Mouse (Mus musculus) heart, adult 9 months (tissue): ENCODE results near the gene Pid1.

ENCODE experiments used
- DNase-seq, 2 experiments: peaks; one replicate each; pipeline ENCODE4 v3.0.0; 2022; ENCODE audit warnings: low spot score in 2 of 2

Gene Pid1

DNA sequence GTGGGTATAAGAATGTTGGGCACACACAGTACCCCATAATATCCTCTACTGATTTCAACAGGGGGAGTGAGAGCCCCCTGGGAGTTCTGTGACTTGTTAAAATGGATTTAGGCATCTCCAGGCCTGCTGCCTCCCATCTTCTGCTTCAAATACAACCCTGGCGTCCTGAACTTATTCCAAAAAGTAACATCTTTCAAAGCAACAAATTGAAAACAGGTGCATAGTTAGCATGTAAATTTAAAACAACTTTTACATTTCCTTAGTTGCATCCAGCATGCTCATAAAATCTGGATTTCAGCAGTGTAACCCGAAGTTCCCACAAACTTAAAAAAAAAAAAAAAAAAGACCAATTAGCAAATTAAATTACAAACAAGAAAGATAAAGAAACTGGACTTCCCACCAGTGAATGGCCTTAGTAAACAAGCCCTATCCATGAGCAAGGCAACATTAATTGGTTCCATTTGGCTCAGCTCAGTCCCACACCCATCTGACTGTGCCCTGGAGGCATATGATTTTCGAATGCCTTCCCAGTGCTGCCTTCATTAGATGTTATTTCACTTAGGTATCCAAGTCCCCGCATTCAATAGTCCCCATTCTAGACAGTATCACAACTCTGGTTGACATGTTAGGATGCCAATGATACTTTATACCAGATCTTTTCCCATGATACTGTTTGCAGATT, 177.1 kb downstream of the Pid1 start:
- no peak for DNase-seq

- DNase-seq = no peak
These were observed 186.3 kb downstream of the Pid1 start for GRCm38 (mm10) chr1:84177696-84178095.

DNA sequence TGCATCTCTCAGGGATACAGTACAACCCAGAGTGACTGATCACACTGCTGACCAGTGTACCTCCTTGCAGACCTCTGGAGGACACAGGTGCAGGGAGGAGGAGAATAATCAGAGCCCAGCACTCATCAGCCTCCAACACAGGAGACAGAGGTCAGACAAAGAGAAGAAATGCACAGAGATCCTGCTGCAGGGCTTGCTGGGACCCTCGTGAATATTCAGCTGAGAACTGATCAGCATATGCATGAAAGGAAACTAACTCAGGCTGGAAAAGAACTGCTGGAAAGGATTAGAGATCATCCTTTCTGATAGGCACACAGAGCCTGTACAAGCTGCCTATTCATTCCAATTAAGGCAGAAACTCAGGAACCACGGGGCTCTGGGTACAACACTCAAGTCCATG, 186.9 kb downstream of the Pid1 start:
- DNase-seq = no peak

DNA sequence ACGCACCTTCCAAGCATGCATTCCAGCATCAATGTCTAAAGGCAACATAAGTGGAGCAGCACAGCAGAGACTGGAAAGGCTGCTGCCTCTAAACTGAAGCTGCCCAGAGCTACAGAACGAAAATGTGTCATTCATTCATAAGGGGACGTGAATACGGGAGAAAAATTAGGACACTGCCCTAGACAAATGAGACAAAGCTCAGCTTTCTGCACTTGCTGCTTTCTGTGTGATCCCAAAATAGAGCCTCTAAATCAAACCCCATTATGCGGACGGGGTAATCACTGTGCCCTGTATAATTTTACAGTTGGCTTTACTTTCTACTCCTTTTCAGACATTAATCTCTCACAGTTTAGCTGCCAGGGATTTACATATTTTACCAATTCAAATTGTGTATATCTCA, 191.0 kb downstream of the Pid1 start:
- DNase-seq = no peak

GRCm38 (mm10) chr1:84157790-84158189, 206.2 kb downstream of the Pid1 start:
- no peak for DNase-seq

DNA sequence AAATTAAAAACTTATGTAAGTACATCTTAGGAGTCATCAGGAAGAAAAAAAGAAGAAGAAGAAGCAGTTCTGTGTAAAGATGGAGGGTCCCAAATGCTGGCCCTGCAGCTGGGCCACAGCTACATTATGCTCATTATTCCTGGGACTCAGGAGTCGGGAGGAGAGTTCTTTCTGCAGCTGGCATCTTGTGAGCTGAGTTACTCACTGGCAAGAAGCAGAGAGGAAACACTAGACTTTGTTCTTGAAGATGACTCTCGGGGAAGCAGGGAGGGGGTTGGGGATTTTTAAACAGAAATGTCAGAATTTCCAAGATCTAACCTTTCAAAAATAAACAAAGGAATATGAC, 208.4 kb downstream of the Pid1 start:
- DNase-seq = no peak

DNA sequence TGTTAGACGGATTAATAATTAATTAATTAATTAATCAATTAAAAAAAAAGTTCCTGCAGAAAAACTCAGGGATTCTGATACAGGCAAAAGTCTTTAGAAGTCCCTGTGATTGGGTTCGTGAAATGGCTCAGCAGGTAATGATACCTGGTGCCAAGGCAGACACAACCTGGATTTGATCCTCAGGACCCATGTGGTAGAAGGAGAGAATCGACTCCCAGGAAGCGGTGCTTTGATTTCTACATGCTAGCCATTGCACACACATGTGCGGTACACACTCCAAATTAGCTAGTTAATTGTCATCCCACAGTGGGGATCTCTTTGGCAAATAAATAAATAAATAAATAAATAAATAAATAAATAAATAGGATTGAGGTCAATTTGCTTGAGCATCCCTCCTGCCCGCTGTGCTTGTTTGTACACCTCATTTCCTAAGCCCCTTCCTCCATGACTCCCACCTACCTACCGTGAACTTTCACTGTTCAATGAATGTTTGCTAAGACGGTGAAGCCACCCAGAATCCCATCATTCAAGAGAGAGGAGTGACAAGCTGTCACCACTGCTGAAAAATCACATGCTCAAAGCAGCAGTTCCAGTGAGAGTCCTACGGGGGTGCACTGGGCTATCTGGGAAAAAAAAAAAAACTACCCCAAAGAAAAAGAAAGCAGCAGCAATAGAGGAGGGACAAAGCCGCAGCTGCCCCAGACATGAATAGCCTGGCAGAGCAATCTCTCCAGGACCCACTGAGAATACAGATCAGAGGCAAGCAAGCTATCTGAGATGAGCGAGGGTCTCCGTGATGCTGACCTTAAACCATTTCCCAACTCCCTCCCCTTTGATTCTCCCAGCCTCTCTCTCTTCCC, 209.0 kb downstream of the Pid1 start:
- DNase-seq = no peak

GRCm38 (mm10) chr1:84153943-84154342, 210.0 kb downstream of the Pid1 start:
- DNase-seq = no peak

- DNase-seq = no peak
These were observed 222.4 kb downstream of the Pid1 start for GRCm38 (mm10) chr1:84141561-84141960.

DNA sequence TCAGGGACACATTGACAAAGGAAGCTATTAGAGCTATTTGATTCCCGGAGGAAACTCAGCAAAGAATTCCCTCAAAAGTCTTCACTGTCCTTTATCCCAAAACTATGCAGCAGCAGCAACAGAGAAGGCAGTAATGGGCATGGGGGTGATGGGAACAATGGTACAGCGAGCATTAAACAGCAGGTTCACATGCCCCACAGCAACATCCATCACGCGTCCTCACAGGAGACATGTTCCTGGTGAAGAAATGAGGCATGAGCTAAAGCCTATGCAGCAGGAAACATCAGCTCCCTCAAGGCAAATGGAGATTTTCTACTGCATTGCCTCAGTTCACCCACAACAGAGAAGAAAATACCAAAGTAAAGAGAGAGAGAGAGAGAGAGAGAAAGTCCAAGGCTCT, 231.5 kb downstream of the Pid1 start:
- no peak for DNase-seq

DNA sequence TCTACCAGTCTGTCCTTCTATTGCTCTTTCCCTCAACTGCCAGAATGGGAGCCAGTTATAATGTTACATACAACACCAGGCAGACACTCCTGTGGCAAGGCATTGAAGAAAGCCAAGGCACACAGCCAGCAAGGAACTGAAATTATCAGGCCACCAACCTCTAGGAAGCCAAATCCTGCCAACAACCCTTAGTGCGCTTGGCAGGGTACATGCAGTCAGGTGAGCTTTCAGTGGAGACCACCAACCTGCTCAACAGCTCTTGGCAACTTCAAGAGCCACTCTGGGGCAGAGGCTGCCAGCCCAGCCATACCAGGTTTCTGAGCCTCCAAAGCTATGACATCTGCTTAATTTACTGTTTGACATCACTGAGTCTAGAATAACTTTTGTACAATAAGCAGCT, 232.2 kb downstream of the Pid1 start:
- DNase-seq = no peak

GRCm38 (mm10) chr1:84128510-84128909, 235.5 kb downstream of the Pid1 start:
- DNase-seq = no peak

- no peak for DNase-seq
These were observed 244.7 kb downstream of the Pid1 start for GRCm38 (mm10) chr1:84119306-84119705.

DNA sequence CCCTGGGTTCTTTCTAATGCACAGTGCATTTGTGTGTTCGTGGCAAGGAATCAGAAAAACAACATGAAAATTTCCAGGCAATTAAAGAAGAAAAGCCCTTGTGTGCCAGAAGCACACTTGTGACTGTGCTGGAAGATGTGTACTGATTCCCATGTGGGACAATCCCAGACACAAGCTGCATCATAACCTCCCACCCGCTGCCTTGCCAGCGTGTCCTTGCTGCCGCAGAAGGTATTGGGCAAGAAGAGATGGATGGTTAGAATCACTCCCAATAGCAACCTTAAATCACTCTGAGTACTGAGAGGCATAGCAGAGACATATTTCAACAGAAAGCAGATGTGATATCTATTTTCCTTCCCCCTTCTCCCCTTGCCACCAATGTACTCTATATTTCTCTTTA, 257.2 kb downstream of the Pid1 start:
- no peak for DNase-seq

- DNase-seq = no peak
These were observed 261.9 kb downstream of the Pid1 start for GRCm38 (mm10) chr1:84102052-84102451.

GRCm38 (mm10) chr1:84097398-84097797, 266.6 kb downstream of the Pid1 start:
- DNase-seq = no peak

- no peak for DNase-seq
These were observed 270.7 kb downstream of the Pid1 start for GRCm38 (mm10) chr1:84093291-84093690.

DNA sequence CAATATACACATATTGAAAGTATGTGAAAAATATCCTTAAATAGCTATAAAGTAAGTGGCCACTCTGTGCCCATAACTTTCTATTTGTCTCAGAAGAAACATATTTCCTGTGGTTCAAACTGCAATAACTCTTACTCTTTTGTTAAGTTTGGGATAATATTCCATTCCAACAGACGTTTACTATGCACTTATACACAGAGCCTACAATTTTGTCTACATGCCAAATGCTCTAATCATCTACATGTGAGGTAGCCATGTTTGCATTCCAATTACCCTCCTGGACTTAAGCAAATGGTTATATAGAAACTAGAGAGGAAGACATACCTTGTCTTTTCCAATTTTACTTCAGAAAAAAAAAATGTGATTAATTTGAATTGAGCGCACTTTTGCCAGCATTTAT, 274.3 kb downstream of the Pid1 start:
- DNase-seq = no peak

GRCm38 (mm10) chr1:84087957-84088356, 276.0 kb downstream of the Pid1 start:
- no peak for DNase-seq

DNA sequence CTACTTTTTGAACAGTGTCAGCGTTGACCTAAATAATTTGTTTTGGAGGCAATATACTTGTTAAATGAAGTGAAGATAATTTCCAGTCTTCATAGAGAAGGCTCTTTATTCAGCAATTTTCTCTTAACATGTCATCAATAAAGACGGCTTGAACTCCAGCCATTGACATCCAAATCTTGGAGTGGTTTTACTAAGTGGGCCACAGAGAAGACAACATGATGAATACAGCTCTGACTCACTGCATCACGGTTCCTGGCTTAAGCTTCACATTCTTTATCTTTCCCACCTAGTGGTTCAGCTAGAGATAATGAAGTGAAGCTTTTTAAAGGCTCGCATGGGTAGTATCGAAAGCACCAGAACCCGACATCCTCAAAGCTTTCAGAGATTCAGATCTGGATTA, 276.7 kb downstream of the Pid1 start:
- DNase-seq = no peak

DNA sequence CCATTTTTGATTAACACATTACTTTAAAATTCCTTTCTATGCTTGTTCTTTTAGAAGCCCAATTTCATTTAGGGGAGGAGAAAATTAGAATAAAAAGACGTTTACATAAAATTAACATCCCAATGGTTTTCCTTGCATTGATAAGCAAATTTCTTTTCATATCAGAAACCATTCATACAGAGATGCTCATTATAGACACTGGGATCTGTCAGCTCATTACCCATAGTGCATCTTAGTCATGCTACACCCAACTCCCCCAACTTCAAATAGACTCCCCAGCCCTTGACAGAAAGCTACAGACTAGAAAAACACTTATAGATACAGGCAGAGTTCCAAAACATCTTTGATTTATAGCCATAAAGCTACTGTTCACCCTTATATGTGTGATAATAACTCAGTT, 277.5 kb downstream of the Pid1 start:
- no peak for DNase-seq

GRCm38 (mm10) chr1:84085361-84085760, 278.6 kb downstream of the Pid1 start:
- no peak for DNase-seq

DNA sequence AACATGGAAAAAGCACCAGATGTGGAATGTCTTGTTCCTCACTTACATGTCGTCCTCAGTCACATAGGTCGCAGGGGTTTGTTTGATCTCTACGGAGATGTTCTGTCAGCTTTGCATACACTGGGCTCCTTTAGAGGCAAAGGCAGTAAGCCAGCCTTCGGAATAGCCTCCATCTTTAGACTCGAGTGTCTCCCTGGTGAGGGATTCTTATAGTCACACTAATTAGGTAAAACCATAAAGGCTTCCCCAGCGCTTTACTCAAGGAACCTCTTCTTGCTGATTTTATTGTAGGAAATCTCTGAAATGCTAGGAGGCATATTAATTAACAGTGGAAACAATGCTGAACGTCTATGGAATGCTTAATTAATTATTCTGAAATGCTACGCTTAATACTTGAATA, 284.4 kb downstream of the Pid1 start:
- no peak for DNase-seq

DNA sequence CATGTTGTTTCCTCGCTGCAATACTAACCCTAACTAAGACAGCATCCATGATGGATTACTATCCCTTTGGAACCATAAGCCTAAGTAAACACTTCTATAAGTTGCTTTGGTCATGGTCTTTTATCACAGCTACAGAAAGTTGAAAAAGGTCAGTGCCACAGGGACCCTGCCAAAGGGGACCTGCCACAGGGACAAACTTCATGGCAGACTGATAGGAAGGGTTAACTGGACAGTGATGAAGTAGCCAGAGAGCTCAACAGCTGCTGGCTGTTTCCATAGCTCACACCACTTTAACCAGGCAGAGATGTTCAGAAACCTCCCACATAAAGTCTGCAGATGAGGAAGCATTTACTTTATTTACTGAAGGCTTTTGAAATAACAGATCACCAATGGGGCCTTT, 287.0 kb downstream of the Pid1 start:
- DNase-seq = no peak
